Mouse (Mus musculus): ENCODE results near the gene LTO1. TPM values are rescaled to one million over a fixed set of nuclear protein-coding genes. Genes with fewer than 3 reads are reported as not detected.

LTO1 gene
- total RNA-seq (2014; rRNA removed) (19.2 and 19.8 TPM in 2 replicates), polyA plus RNA-seq (2015; fragmentation: Nextera tagmentation; extraction: Ambion mirVana) (17.9 and 18.9 TPM in 2 replicates)

DNA sequence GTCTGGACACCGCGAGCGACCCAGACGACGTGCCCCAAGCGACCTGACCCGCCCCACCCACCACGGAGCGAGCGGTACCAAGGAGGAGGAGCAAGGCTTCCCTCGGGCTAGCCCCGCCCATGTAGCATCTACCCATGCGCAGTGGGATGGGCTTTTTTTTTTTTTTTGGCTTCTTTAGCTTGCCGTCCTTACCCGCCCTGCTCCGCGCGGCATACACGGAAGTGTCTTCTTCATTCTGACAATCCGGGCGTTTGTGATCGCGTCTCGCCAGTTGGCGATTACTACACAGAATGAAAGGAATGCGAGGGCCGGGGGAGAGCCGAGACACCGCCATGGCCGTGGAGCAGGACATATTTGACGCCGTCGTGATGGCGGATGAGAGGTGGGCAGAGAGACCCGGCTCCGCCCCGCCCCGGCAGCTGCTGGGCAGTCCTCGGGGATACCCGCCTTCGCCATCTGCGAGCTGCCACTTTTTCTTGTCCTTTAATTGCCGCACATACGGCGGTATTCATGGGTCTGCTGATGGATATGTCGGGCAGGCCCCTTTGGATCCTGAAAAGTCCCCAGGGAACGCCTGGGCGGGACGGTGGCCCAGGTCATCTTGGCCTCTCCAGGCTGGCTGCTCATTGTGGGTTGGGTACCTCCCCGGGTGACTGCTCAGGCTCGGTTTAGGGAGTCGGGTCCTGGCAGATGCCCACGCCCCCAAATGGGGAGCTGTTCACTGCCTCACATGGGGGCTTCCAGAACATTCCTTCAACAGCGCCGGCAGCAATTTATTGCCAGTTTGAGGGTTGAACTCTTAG, at the start of gene LTO1:
TSS of gene LTO1 (plus strand) at position 153 of the 803 bp plus-strand sequence.
- DNase-seq (ENCODE audit: low spot score) (peak; percentile 96), ATAC-seq (ENCODE audit: low FRiP score) (peak; percentile 92)
- peaks cover 4% of the 10 kb centered on the region; the same call in 1 of the 2 replicates for H3K4me1 ChIP-seq (ENCODE audit: insufficient read depth, low read length)
- peak within 1 kb of the TSS; percentile 94 for H3K4me2 ChIP-seq (ENCODE audit: low read depth, low read length, poor library complexity, severe bottlenecking)
- H3K4me3 ChIP-seq (ENCODE audit: low read depth, low read length), result peak within 1 kb of the TSS; percentile 75
- TF ChIP-seq CTCF (IDR thresholded peaks at IDR 0.05), result no peak
- H3K27ac ChIP-seq (ENCODE audit: low read depth, low read length), result peak within 1 kb of the TSS; percentile 76
- no peaks in the 10 kb centered on the region for H3K27me3 ChIP-seq (ENCODE audit: insufficient read depth, low read length)
- H3K9ac ChIP-seq (replicated peaks; ENCODE audit: low read length, poor library complexity, severe bottlenecking), result peak within 1 kb of the TSS; percentile 78
- under 1% methylated on average over 55 of the region's 55 CpGs for WGBS
- peaks cover 25% of the 10 kb centered on the region for H3K36me3 ChIP-seq (ENCODE audit: insufficient read depth, low read length)
- no peaks in the 10 kb centered on the region for H3K9me3 ChIP-seq (ENCODE audit: low read length)

DNA sequence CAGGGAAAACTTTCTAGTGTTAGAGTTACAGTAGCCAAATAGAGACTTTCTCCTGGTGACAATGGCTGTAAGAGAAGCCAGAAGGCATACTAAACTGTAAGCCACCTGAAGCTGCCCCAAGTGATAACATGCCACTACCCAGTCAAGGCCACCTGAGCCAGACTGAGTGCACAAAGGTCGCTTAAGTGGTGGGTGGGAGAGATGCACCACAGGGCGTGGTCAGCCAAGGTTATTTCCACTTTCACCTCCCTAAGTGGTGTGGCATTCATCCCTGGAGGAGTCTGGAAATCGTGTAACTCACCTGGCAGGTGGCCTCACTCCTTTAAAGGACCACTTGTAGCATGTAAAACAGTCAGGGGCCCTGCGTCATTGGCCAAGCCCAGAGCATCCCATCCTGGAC, 47.7 kb upstream of the LTO1 start:
- Histone ChIP-seq H3K9ac (replicated peaks; ENCODE audit: low read length, poor library complexity, severe bottlenecking) (no peak overlapping the region), H3K4me3 (ENCODE audit: low read depth, low read length) (no peak overlapping the region), H3K9me3 (ENCODE audit: low read length) (no peaks in the 10 kb centered on the region), H3K27me3 (ENCODE audit: insufficient read depth, low read length) (peaks cover 28% of the 10 kb centered on the region), H3K36me3 (ENCODE audit: insufficient read depth, low read length) (no peaks in the 10 kb centered on the region), H3K27ac (ENCODE audit: low read depth, low read length) (no peak overlapping the region), H3K4me1 (ENCODE audit: insufficient read depth, low read length) (no peaks in the 10 kb centered on the region), H3K4me2 (ENCODE audit: low read depth, low read length, poor library complexity, severe bottlenecking) (no peak overlapping the region)
- 73% methylated on average over 4 of the region's 4 CpGs for WGBS
- ATAC-seq (ENCODE audit: low FRiP score), result no peak
- no peak for TF ChIP-seq CTCF (IDR thresholded peaks at IDR 0.05)
- no peak for DNase-seq (ENCODE audit: low spot score)

DNA sequence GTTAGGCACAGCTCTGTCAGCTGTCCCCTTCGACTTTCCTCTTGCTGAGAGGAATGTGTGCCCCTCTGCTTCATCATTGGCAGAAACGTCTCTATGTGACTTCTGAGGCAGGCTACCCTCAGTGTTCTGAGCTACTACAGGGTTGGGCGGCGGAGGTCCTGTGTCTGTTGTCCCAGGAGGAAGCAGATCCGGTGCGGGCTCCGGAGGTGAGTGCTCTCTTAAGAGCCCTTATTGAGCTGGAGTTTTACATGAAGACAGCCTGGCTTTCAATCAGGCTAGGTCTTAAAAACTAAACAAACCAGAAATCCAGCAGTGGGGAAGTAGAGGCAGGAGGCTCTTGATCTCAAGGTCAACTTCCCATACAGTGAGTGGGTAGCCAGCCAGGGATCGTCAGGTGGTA, 47.3 kb upstream of the LTO1 start:
- DNase-seq (ENCODE audit: low spot score) (no peak), ATAC-seq (ENCODE audit: low FRiP score) (no peak)
- TF ChIP-seq CTCF (IDR thresholded peaks at IDR 0.05), result no peak
- no peaks in the 10 kb centered on the region for H3K36me3 ChIP-seq (ENCODE audit: insufficient read depth, low read length)
- peaks cover 28% of the 10 kb centered on the region for H3K27me3 ChIP-seq (ENCODE audit: insufficient read depth, low read length)
- no peak overlapping the region for H3K9ac ChIP-seq (replicated peaks; ENCODE audit: low read length, poor library complexity, severe bottlenecking)
- no peak overlapping the region for H3K4me3 ChIP-seq (ENCODE audit: low read depth, low read length)
- H3K4me1 ChIP-seq (ENCODE audit: insufficient read depth, low read length), result no peaks in the 10 kb centered on the region
- H3K4me2 ChIP-seq (ENCODE audit: low read depth, low read length, poor library complexity, severe bottlenecking), result no peak overlapping the region
- no peak overlapping the region for H3K27ac ChIP-seq (ENCODE audit: low read depth, low read length)
- no peaks in the 10 kb centered on the region for H3K9me3 ChIP-seq (ENCODE audit: low read length)
- 83% methylated on average over 8 of the region's 8 CpGs for WGBS

DNA sequence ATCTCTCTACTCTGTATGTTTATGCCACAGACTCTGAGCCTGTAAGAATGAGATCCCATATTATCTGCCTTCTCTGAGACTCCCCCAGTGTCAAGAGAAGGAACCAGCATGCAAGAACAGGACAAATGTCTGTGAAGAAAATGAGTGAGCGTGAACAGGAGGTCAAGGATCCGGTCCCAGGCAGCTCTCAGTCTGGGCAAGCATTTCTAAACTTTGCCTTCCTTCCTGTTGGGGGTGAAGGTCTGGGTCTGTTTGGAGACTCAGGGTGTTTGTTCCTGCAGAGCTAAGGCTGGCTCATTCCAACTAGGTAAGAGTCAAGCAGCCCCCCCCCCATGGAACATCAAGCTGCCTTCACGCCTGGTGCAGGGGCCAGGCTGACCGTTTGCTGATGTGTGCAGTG, 42.5 kb upstream of the LTO1 start:
- DNase-seq (ENCODE audit: low spot score), result no peak
- WGBS, result 68% methylated on average over 4 of the region's 4 CpGs
- H3K27ac ChIP-seq (ENCODE audit: low read depth, low read length), result no peak overlapping the region
- H3K9ac ChIP-seq (replicated peaks; ENCODE audit: low read length, poor library complexity, severe bottlenecking), result no peak overlapping the region
- no peak for ATAC-seq (ENCODE audit: low FRiP score)
- TF ChIP-seq CTCF (IDR thresholded peaks at IDR 0.05), result no peak
- no peaks in the 10 kb centered on the region for H3K4me1 ChIP-seq (ENCODE audit: insufficient read depth, low read length)
- H3K4me2 ChIP-seq (ENCODE audit: low read depth, low read length, poor library complexity, severe bottlenecking), result no peak overlapping the region
- H3K27me3 ChIP-seq (ENCODE audit: insufficient read depth, low read length), result no peaks in the 10 kb centered on the region; the same call in 1 of the 2 replicates
- no peak overlapping the region for H3K4me3 ChIP-seq (ENCODE audit: low read depth, low read length)
- no peaks in the 10 kb centered on the region for H3K36me3 ChIP-seq (ENCODE audit: insufficient read depth, low read length)
- no peaks in the 10 kb centered on the region for H3K9me3 ChIP-seq (ENCODE audit: low read length)

DNA sequence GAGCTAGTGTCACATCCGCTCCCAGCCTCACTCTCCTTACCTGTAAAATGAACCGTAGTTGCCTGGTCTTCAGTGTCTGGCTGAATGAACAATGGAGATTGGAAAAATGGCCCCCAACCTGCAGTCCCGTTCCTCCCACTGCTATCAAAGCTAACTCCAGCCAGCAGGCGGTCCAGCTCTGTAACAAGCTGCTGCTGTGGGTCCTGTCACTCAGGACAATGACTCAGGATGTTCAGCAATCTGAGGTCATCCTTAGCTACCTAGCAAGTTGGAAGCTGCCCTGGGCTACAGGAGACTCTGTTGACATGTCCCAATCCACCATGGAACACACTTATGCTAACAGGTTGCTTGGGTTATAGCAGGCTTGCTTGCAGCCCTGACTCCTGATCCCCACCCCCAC, 41.7 kb upstream of the LTO1 start:
- 69% methylated on average over 4 of the region's 4 CpGs for WGBS
- no peaks in the 10 kb centered on the region; the same call in 1 of the 2 replicates for H3K27me3 ChIP-seq (ENCODE audit: insufficient read depth, low read length)
- TF ChIP-seq CTCF (IDR thresholded peaks at IDR 0.05), result no peak
- H3K4me1 ChIP-seq (ENCODE audit: insufficient read depth, low read length), result no peaks in the 10 kb centered on the region
- no peaks in the 10 kb centered on the region for H3K9me3 ChIP-seq (ENCODE audit: low read length)
- ATAC-seq (ENCODE audit: low FRiP score), result no peak
- no peak overlapping the region for H3K4me3 ChIP-seq (ENCODE audit: low read depth, low read length)
- H3K27ac ChIP-seq (ENCODE audit: low read depth, low read length), result no peak overlapping the region
- no peaks in the 10 kb centered on the region for H3K36me3 ChIP-seq (ENCODE audit: insufficient read depth, low read length)
- no peak overlapping the region for H3K9ac ChIP-seq (replicated peaks; ENCODE audit: low read length, poor library complexity, severe bottlenecking)
- H3K4me2 ChIP-seq (ENCODE audit: low read depth, low read length, poor library complexity, severe bottlenecking), result no peak overlapping the region
- no peak for DNase-seq (ENCODE audit: low spot score)

DNA sequence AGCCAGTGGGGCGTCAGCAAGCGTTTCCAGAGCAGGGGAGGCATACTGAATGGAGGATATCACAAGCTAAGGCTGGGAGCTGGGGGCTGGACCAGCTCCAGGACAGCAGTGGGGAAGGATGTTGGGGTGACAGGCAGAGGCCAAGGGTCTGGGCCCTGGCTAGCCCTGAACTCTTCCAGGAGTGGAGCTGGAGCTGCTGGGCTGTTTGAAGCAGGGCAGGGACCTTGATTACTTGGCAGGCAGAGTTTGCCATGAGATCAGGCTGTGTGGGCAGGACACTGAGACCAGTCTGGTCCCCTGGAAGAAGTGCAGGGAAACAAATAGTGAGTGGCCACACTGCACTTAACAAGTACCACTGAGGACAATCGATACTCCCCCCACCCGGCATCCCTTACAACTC, 40.7 kb upstream of the LTO1 start:
- no peaks in the 10 kb centered on the region for H3K4me1 ChIP-seq (ENCODE audit: insufficient read depth, low read length)
- H3K36me3 ChIP-seq (ENCODE audit: insufficient read depth, low read length), result no peaks in the 10 kb centered on the region
- TF ChIP-seq CTCF (IDR thresholded peaks at IDR 0.05), result no peak
- 72% methylated on average over 4 of the region's 4 CpGs for WGBS
- DNase-seq (ENCODE audit: low spot score) (no peak), ATAC-seq (ENCODE audit: low FRiP score) (no peak)
- no peak overlapping the region for H3K4me3 ChIP-seq (ENCODE audit: low read depth, low read length)
- H3K27ac ChIP-seq (ENCODE audit: low read depth, low read length), result no peak overlapping the region
- no peaks in the 10 kb centered on the region; the same call in 1 of the 2 replicates for H3K27me3 ChIP-seq (ENCODE audit: insufficient read depth, low read length)
- no peaks in the 10 kb centered on the region for H3K9me3 ChIP-seq (ENCODE audit: low read length)
- no peak overlapping the region for H3K9ac ChIP-seq (replicated peaks; ENCODE audit: low read length, poor library complexity, severe bottlenecking)
- no peak overlapping the region for H3K4me2 ChIP-seq (ENCODE audit: low read depth, low read length, poor library complexity, severe bottlenecking)
